Mouse (Mus musculus): ENCODE data around the gene Ank.

Ank gene

GRCm38 (mm10) chr15:27633941-27634900 is 167.7 kb downstream of the Ank start:
- DNase-seq (ENCODE audit: low spot score in 2 of 2), result no peak

- no peak for DNase-seq (ENCODE audit: low spot score in 2 of 2)
Measured at GRCm38 (mm10) chr15:27641171-27641570, 174.7 kb downstream of the Ank start.

GRCm38 (mm10) chr15:27642895-27643294 is 176.4 kb downstream of the Ank start:
- peak; percentile 70 to 78 for DNase-seq (ENCODE audit: low spot score in 2 of 2)

All from right cerebral cortex, adult 2 months (tissue).